Mouse (Mus musculus): ENCODE measurements at regions not wholly inside any gene's neighbourhood (a gene's known extent, or its start where the extent isn't known, plus 50 kb on each side); places are given as distances from the start of the nearest gene placed in this dataset.

GRCm38 (mm10) chr15:59263433-59264328 lies 374.6 kb downstream of the Gm49356 start:
- TF ChIP-seq POLR2A (IDR thresholded peaks at IDR 0.05; ENCODE audit: low read depth, low read length) (no peak), CTCF (IDR thresholded peaks at IDR 0.05; ENCODE audit: extremely low read depth, insufficient read length, insufficient replicate concordance, low read depth, low read length) (peak; percentile 20; the same call in 1 of the 2 replicates)
- WGBS, result 43% methylated on average over 13 of the region's 13 CpGs
- H3K27ac ChIP-seq (ENCODE audit: insufficient read depth, low read depth, low read length), result no peak overlapping the region

More at GRCm38 (mm10) chr15:59263433-59264328, 374.6 kb downstream of the Gm49356 start:
- H3K36me3 ChIP-seq (ENCODE audit: control insufficient read depth, insufficient read depth, low read length), result no peaks in the 10 kb centered on the region
- H3K4me3 ChIP-seq (ENCODE audit: low read depth, low read length), result no peak overlapping the region
- H3K27me3 ChIP-seq (ENCODE audit: control insufficient read depth, insufficient read depth, low read length), result no peaks in the 10 kb centered on the region
- no peaks in the 10 kb centered on the region for H3K4me1 ChIP-seq (ENCODE audit: control insufficient read depth, insufficient read depth, insufficient read length, low read length)

All from small intestine, adult 2 months (tissue).